Mouse (Mus musculus): ENCODE measurements around the gene Syt5. TPM values are rescaled to one million over a fixed set of nuclear protein-coding genes. Genes with fewer than 3 reads are reported as not detected.
"Not testable (repeated sequence)": the region's sequence is repeated elsewhere in the genome, so short reads cannot be mapped to it uniquely, and the experiment has no call there.

The Syt5 gene
- 100 to 1,000 TPM; 199 to 217 TPM for total RNA-seq (2021)
- long read RNA-seq, experiment 1, transcript Syt5-201 (8 exons, 1,750 nt), result major isoform, 18 of 143 reads
- long read RNA-seq, experiment 1, partial matches to known transcripts, result 16 of 143 reads
- long read RNA-seq, experiment 1, other reads (novel, unspliced or antisense), result 109 of 143 reads
- long read RNA-seq, experiment 2, transcript Syt5-201 (8 exons, 1,750 nt), result major isoform, 33 of 218 reads
- long read RNA-seq, experiment 2, partial matches to known transcripts, result 17 of 218 reads
- long read RNA-seq, experiment 2, other reads (novel, unspliced or antisense), result 168 of 218 reads

DNA sequence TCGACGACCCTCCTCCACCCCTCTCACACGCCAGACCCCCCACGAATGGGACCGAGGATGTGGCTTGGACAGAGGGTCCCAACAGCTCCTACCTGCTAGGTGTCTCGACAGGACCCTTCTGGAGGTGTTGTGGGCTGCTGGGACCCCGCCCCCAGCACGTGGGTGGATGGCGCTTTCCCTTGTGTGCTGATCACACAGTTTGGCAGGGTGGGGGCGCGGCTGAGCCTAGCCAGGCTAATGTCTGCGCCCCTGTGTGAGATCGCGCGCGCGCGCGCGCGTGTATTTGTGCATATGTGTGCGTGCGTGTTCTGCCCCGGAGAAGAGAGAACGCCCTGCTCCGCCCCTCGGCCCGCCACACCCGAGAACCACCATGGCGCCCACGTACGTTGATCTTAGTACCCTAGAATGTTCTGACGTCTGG is at the start of gene Syt5:
TSS of gene Syt5 (minus strand) at position 321 of the 421 bp plus-strand sequence.
- Histone ChIP-seq H3K27ac (peak within 1 kb of the TSS; percentile 98), H3K4me3 (peak within 1 kb of the TSS; percentile 72)
- peak; percentile 66 to 71 for DNase-seq (ENCODE audit: low spot score in 2 of 2)
- no peak for TF ChIP-seq CTCF (conservative IDR thresholded peaks at IDR 0.05)

DNA sequence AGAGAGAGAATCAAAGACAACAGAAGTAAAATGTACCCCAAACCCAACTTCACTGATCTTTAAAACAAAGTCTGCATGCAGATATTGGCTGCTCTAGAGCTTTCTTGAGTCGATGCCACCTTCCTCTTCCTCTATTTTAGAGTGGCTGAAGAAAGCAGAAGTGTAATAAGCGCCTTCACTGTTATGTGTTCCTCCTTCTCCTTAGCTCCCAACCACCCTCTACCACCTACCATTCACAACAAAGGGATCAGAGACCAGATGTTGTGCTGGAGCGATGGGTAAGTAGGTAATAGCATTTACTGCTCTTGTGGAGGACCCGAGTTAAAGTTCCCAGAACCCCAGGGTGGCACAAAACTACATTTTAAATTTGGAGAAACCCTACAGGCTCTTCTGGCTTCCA is 49.7 kb upstream of the Syt5 start:
- not testable (repeated sequence) for H3K4me3 ChIP-seq; H3K27ac ChIP-seq; DNase-seq (ENCODE audit: low spot score in 2 of 2)

DNA sequence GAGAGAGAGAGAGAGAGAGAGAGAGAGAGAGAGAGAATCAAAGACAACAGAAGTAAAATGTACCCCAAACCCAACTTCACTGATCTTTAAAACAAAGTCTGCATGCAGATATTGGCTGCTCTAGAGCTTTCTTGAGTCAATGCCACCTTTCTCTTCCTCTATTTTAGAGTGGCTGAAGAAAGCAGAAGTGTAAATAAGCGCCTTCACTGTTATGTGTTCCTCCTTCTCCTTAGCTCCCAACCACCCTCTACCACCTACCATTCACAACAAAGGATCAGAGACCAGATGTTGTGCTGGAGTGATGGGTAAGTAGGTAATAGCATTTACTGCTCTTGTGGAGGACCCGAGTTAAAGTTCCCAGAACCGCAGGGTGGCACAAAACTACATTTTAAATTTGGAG is 34.1 kb upstream of the Syt5 start:
- not testable (repeated sequence) for DNase-seq (ENCODE audit: low spot score in 2 of 2); H3K27ac ChIP-seq; H3K4me3 ChIP-seq

DNA sequence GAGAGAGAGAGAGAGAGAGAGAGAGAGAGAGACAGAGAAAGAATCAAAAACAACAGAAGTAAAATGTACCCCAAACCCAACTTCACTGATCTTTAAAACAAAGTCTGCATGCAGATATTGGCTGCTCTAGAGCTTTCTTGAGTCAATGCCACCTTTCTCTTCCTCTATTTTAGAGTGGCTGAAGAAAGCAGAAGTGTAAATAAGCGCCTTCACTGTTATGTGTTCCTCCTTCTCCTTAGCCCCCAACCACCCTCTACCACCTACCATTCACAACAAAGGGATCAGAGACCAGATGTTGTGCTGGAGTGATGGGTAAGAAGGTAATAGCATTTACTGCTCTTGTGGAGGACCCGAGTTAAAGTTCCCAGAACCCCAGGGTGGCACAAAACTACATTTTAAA is 25.0 kb upstream of the Syt5 start:
- H3K4me3 ChIP-seq; H3K27ac ChIP-seq; DNase-seq (ENCODE audit: low spot score in 2 of 2): not testable (repeated sequence)

DNA sequence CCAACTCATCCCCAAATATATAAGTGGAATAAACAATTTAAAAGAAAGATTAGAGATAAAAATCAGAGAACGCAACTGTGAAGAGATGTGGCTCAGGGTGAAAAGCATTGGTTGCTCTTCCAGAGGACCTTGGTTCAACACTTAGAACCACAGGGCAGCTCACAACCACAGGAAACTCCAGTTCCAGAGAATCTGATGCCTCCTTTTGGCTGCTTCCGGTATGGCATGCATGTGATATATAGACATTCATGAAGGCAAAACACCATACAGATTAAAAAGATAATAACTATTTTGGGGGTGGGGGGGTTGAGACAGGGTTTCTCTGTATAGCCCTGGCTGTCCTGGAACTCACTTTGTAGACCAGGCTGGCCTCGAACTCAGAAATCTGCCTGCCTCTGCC is 15.3 kb upstream of the Syt5 start:
- Histone ChIP-seq H3K4me3 (no peak overlapping the region), H3K27ac (no peak overlapping the region)
- peak; percentile 28; the same call in 1 of the 2 replicates for TF ChIP-seq CTCF (conservative IDR thresholded peaks at IDR 0.05)
- DNase-seq (ENCODE audit: low spot score in 2 of 2), result no peak

DNA sequence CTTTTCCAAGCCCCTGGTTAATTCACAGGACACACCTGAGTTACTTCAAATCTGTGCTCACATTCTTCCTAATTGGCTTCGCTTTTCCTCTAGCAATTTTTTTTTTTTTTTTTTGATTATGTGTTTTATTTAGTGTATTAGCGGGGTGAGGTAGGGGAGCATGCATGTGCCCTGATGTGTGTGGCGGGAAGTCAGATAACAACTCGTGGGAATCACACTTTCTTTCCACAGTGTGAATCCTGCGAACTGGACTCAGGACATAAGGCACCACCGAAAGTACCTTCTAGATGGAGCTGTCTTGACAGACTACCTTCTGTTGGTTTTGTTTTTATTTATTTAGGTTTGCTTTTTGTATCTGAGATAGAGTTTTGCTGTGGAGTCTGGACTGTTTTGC is 9.8 kb upstream of the Syt5 start:
- no peak for TF ChIP-seq CTCF (conservative IDR thresholded peaks at IDR 0.05)
- DNase-seq (ENCODE audit: low spot score in 2 of 2), result no peak
- no peak overlapping the region for H3K4me3 ChIP-seq
- no peak overlapping the region for H3K27ac ChIP-seq

DNA sequence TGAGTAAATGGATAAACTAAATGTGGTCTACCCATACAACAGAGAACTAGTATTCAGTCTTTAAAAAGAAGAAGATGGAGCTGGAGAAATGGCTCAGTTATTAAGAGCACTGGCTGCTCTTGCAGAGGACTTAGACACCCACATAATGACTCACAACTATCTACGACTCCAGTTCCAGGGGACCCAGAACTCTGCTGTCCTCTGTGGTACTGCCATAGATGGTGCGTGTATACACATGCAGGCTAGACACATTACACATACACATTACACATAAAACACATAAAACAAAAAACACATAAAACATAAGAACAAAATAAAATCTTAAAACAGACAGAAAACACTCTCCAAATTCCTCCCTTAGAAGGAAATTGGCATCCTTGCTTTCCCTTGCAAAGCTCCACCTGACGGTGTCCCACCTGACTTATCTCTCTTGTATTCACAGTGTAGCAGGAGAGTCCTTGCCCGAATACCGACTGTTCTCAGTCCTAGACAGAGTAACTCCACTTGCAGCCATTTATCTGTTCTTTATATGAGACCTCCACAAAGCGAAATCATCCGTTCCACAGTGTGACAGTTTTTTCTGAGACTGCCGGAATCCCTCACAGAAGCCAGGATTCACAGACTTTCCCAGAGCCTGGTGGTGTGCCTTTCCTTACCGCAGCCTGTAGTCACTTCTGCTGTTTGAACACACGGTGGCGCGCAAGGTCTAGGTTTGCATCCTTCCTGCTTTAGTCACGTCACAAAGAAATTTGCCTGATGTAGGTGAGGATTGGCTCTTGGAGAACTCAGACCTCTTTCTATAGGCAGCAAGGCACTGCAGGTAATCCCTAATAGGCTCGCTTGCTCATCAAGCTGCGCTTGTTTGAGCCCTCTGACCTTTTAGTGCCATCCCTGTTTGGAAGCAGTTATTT is 9.2 kb upstream of the Syt5 start:
- peak; percentile 79 to 85 for DNase-seq (ENCODE audit: low spot score in 2 of 2)
- Histone ChIP-seq H3K27ac (no peak overlapping the region), H3K4me3 (no peak overlapping the region; the same call in 1 of the 2 replicates)
- peak; percentile 96 for TF ChIP-seq CTCF (conservative IDR thresholded peaks at IDR 0.05)

DNA sequence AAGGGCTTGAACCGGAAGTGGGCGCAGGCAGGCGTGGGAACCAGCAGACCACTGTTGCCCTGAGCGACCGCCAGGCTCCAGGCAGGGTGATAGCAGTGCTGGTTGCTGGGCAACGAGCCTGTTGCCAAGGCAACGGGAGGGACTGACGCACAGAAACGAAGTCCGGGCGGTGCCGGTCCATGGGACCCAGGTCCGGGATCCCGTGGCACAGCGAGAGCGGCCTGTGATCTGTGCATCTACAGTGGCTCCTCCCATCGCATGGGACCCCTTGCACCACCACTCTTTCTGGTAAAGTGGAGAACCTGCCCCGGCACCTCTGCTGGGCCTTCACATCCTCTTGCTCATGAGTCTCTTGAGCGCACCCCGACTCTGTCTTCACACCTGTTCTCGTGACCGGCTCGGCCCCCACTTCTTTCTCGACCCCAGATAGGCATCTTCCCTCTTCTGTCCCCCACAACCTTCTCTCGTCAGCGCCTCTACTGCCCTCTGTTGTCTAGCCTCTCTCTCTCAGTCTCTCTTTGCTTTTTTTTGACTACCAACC is 680 bp downstream of the Syt5 start:
- DNase-seq (ENCODE audit: low spot score in 2 of 2), result peak; percentile 95 to 96
- Histone ChIP-seq H3K27ac (peak overlapping the region; percentile 98), H3K4me3 (peak overlapping the region; percentile 72)
- peak; percentile 49 for TF ChIP-seq CTCF (conservative IDR thresholded peaks at IDR 0.05)

DNA sequence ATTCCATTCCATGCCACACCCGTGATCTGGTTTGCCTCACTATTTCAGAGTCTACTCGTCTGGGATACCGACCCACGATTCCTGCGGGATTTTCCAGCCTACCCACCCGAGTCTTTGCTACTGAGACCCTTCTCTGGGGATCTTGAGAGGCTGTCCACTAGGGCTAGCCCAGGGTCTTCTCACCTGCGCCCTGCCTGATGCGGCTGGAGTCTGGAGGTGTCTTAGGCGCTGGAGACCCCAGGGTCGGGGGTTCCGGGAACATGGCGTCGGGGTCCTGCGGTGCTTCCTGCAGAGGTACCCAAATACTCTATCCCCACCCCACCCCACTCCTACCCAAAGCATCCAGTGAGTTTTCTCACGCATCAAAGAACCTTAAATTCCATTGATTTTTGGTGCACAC is 1.3 kb downstream of the Syt5 start:
- no peak for DNase-seq (ENCODE audit: low spot score in 2 of 2)
- Histone ChIP-seq H3K4me3 (peak overlapping the region; percentile 72), H3K27ac (peak overlapping the region; percentile 98)
- no peak for TF ChIP-seq CTCF (conservative IDR thresholded peaks at IDR 0.05)

DNA sequence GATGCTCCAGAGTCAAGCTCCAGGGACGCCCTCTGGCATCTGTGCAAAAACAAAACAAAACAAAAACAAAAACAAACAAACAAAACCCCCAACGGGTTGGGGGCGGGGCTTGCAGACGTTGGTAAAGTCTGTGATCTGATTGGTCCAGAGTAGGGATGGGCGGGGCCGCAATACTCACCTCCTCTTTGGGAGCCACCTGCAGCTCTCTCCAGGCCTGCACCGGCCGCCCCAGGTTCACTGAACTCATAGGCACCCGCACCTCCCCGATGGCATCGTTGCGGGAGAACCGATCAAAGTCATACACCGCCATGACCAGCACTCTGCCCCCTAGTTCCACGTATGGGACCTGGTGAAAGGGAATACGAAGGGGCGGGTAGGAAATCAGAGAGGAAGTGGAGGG is 5.3 kb downstream of the Syt5 start:
- Histone ChIP-seq H3K27ac (no peak overlapping the region), H3K4me3 (no peak overlapping the region)
- no peak for TF ChIP-seq CTCF (conservative IDR thresholded peaks at IDR 0.05)
- no peak for DNase-seq (ENCODE audit: low spot score in 2 of 2)

DNA sequence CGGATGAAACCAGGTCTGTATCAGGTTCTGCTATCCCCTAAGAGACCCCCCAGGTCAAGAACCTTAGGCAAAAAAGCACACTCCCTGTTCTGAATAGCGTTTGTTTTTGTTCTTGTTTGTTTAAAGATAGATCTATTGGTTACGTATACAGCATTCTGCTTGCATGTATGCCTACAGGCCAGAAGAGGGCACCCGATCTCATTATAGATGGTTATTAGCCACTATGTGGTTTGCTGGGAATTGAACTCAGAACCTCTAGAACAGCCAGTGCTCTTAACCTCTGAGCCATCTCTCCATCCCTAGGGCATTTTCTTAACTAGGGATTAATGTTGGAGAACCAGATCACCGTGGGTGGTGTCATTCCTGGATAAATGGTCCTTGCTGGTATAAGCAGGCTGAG is 6.0 kb downstream of the Syt5 start:
- Histone ChIP-seq H3K4me3 (no peak overlapping the region), H3K27ac (no peak overlapping the region)
- no peak for DNase-seq (ENCODE audit: low spot score in 2 of 2)
- peak; percentile 52 for TF ChIP-seq CTCF (conservative IDR thresholded peaks at IDR 0.05)

DNA sequence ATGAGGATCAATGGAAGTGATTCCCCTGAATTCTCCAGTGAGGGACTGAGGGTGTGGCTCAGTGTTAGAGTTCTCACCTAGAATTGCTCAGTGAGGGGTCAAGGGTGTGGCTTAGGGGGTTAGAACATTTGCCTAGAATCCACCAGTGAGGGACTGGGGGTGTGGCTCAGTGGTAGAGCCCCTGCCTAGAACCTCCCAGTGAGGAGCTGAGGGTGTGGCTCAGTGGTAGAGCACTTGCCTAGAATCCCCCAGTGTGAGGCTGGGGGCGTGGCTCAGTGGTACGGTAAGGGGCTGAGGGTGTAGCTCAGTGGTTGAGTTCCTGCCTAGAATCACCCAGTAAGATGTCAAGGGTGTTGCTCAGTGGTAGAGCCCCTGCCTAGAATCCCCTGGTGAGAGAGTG is 8.3 kb downstream of the Syt5 start:
- no peak for DNase-seq (ENCODE audit: low spot score in 2 of 2)
- TF ChIP-seq CTCF (conservative IDR thresholded peaks at IDR 0.05), result no peak
- no peak overlapping the region for H3K4me3 ChIP-seq
- H3K27ac ChIP-seq, result no peak overlapping the region

DNA sequence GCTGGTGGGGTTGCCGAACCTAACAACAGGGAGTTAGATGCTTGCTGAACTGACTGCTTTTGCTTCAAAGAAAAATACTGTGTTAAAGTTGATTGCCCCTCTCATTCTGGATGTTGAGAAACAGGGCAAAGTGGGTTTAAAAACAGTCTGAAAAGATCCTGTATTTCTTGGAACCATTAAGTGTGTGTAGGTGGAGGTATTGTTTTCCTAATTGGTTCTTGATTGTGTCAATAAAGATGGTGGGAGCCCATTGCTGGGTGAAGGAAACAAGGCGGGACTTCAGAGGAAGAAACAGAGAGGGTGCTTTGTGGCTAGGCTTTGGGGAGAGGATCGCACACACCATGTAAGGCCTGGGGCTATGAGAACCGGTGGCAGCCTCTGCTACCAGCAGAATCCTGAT is 10.2 kb downstream of the Syt5 start:
- Histone ChIP-seq H3K4me3 (no peak overlapping the region), H3K27ac (no peak overlapping the region)
- DNase-seq (ENCODE audit: low spot score in 2 of 2), result no peak
- no peak for TF ChIP-seq CTCF (conservative IDR thresholded peaks at IDR 0.05)
